Mouse (Mus musculus): Measurements from ENCODE around the gene Rgs13. TPM values are rescaled to one million over a fixed set of nuclear protein-coding genes. Genes with fewer than 3 reads are reported as not detected.

Gene Rgs13
- not detected for total RNA-seq (2021)
- long read RNA-seq, experiment 1: 0 reads
- long read RNA-seq, experiment 2: 0 reads

DNA sequence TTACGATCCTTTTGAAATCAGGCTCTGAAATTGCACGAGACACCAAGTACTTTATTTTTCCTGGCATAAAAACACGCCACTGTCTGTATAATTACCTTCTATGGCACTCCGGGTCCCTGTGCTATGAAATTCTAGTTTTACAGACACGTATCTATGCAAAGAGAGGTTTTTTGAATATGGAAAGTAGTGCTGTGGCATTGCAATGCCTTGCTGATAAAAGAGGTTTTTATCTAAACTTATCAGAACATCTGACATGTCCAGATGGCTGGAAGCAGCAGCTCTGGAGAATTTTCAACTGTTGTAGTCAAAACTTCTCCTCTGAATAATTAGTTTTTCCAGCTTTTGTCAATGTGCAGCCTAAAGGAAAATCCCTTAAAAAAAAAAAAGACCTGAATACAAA is at the start of gene Rgs13:
TSS of gene Rgs13 (minus strand) at position 207 of the 400 bp plus-strand sequence.
- DNase-seq: no peak

DNA sequence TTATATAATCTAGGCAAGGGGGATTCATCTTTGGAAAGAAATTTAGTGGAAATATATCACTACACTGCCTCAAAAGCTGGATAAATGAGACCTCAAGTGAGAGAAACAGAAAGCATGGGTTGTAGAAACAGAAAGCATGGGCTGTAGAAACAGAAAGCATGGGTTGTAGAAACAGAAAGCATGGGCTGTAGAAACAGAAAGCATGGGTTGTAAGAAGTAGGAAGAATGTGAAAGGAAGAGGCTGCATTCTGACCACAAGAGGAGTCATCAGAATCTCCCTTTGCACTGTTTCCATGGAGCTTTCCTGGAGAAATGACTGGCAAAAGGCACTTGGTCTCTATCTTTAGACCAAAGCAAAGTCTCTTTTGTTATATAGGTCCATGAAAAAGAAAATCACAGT is 38.1 kb upstream of the Rgs13 start:
- no peak for DNase-seq

DNA sequence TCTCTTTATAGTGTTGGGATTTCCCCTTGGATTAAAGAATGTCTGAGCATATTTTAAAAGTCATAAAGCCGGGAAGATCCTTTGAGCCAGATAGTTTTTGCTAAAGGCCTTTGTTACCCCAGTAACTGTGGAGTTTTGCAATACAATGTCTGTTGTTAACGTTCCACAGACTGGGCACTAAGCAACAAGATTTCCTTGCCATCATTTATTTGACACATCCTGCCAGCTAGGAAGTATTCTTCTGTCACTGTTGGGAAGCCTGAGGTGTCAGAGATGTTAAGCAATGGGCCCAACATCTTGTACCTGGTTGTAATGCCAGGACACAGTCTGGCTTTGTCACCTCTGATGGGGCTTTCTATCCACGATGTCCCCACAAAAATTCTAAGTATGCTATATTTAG is 33.7 kb upstream of the Rgs13 start:
- no peak for DNase-seq

DNA sequence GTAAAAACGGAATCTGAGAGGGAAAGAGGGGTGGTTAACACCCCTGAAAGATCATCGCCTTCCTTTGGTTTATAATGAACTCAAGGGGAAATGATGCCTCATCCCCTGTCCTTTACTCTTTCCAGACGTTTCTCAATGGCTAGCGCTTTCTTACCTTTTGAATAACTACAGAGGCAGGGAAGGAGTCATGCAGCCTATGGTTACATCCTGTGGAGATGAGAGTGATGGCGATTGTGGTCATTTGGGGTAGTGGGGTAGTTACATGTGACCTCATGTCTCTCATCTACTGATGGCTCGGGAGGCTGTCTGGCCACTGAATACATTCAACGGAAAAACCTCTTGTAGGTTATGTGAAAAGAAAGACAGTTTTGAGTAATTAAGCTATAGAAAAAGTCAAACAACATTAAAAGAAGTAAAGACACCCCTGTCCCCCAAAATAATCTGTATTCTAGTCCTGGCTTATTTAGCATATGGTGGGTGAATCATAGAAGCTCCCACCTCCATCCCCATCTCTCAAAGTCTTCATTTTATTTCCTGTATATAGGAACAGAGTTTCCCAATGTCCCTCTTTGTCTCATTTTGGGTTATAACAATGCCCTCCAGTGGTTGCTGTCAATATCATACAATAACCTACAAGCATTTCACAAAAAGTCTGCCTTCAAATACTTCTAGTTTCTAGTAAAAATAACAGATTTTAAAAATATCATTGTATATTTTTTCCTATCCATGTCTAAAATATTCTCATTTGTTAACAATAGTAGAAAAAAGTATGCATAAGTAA is 29.3 kb upstream of the Rgs13 start:
- DNase-seq: no peak

DNA sequence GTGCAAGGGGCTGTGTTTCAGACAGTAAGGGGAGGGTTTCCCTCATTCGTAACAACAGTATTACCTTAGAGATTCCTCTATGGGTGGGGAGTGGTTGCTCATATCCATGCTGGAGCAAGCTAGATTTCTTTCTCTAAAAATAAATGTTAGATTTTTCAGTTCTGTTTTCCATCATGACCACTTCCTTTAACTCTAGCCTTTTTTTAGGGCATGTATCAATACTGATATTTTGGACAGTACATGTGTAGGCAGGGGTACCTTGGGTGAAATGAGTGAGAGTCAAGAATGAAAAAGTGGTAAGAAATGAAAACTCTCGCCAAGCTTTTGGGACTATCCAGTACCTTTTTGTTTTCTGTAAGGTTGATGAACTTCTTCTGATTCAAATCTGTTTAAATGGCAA is 27.6 kb upstream of the Rgs13 start:
- no peak for DNase-seq

DNA sequence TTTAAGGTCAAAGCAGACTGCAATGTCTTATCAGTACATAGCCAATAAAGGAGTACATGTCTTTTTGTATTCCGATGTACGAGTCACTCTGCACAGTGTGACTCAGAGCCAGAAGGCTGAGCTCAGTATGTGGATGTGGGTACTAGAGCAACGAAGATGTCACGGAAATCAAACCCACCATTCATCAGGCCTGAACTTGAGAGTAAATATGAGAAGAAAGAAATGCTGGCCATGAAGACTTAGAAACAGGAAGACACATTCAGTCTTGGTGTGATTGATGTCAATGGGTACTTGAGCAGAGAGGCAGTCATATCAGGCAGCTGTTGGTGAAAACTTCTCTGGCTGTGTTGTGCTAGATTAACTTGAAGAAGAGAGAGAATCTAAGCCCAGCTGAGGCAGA is 25.8 kb upstream of the Rgs13 start:
- peak in 1 of 2 experiments; percentile 7 for DNase-seq

DNA sequence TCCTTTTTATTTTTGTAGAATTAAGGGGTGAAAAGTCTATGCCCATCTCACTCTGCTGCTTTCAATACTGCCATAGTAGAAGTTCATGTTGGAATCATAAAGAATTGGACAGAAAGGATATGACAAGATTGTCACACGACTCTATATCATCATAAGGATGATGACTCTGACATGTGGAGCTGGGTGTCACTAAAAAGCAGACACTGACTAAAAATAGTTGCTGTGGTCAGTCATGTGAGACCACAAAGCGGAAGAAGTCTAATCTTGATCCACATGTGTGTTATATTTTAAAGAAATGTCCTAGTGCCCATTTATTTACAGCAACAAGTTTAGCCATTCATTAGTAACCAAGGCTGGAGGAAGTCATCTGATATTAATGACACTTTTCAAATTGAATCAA is 23.3 kb upstream of the Rgs13 start:
- DNase-seq: no peak

DNA sequence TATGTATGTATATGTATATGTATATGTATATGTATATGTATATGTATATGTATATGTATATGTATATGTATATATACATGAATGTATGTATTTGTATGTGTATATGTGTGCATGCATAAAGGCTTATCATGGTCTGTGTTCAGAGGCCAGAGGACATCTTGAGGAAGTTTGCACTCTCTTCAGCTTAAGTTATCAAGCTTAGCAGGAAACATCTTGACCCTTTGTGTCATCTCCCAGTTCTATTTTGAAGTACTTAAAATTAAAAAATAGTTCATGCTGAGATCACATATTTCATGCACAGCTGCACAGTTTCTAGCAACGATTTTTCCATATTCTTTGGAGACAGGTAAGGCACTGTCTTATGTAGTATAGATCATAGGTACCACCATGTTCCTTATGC is 22.4 kb upstream of the Rgs13 start:
- DNase-seq: no peak

DNA sequence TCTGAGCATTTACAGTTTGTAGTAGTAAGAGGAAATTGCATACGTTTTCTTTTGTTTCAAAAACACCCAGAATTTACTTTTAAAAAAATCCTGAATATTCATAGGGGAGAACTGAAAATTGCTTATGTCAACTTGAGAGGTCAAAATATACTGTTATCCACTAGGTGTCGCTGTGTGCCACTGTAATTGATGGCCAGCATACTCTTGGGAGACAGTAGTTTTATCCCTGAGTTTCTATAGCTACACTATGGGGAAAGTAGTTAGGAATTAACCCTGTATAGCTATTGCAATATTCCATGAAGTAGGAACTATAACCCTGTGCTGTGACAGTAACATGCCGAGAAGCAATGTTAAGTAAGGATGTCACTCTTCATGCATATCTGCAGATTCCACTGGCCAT is 20.5 kb upstream of the Rgs13 start:
- peak; percentile 18 to 41 for DNase-seq

DNA sequence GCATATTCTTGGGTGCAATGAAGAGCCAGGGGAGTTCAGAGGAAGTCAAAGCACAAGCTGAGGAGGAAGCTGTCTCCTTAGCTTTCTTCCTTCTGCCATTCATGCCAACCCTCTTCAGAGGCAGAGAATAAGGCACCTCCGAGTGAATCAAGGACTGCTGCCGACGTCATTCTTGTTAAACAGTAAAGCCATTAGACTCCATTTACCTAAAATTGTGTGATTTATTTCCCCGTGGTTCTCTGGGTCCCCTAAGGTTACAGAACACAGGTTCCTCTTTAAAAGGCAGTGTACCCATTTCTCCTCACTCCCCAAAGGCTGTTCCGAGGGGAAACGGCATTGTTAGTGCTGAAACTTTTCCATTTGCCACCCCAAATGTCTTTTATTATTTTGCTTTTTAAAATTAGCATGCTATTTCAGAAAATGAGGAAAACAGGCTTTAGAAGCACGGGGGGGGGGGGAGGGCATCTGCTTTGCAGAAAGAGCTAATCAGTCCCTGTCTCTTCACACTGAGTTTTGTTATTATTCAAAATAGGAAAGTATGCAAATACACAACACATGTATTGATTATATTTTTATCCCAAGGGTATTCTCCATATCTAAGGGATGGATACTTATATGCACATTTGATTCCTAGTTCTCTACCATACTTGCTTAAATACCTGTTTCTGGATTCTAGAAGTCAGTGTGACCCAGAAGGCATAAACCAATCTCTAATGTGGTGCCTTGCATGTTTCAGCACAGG is 9.7 kb upstream of the Rgs13 start:
- no peak for DNase-seq

DNA sequence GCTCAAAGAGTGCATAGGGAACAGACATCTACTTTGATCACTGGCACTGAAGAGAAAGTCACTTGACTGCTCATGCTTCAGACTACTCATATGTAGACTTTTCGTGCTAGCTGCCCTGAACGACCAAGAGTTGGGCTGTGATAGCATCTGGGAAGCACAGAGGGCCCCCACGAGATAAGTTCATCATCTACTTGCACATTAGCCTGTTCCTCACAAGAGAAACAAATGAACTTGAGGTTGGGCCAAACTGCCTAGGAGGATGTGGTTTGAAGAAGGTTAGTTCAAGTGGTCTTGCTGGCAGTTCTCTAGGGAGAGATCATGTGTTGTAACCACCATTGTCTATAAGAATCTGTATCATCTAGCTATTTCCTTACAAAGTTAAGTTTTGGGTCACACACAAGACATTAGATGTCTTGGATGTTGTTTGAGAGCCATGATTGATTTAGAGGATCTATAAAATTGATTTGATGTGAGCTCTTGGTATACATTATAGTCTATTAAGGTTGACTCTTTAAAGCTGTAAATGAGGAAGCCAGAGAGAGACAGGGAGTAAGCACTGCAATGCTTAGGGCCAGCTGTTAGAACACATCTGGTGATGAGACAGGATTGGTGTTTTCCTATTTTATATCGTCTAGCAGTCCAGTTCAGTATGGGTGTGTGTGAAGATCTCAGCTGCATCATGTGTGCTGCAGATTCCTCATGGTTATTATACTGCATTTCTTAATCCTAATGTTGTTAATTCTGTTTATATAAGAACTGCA is 8.0 kb upstream of the Rgs13 start:
- no peak for DNase-seq

DNA sequence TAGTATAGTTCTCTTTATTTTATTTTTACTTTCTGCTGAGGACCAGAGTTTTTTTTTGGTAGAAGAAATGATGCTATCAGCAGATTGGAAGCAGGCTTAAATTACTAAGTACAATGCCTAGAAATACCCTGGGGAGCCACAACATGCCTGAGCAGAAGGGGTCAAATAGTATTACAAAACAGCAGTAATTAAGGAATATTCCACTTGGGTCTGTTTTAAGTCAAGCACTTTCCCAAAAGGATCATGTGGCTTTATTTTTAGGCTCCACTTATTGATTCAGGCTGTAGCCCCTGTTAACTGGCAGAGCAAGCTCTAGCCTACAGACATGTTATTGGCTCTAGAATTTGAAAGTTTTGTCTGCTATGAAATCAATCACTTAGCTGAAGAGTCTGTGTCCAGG is 6.5 kb upstream of the Rgs13 start:
- no peak for DNase-seq

DNA sequence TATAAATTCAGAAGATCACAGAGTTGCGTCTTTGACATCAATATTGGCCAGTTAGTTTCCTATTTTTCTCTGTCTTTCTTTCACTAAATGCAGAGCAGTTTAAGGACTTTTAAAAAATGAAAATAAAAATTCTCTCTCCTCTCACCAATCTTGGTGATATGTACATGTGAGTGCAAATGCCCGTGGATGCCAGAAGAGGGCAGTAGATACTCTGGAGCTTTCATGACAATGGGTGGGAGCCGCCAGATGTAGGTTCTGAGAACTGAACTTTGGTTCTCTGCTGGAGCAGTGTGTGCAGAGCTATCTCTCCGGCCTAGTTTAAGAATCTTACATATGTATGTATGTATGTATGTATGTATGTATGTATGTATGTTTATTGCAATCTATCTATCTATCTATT is 2.4 kb upstream of the Rgs13 start:
- DNase-seq: no peak

DNA sequence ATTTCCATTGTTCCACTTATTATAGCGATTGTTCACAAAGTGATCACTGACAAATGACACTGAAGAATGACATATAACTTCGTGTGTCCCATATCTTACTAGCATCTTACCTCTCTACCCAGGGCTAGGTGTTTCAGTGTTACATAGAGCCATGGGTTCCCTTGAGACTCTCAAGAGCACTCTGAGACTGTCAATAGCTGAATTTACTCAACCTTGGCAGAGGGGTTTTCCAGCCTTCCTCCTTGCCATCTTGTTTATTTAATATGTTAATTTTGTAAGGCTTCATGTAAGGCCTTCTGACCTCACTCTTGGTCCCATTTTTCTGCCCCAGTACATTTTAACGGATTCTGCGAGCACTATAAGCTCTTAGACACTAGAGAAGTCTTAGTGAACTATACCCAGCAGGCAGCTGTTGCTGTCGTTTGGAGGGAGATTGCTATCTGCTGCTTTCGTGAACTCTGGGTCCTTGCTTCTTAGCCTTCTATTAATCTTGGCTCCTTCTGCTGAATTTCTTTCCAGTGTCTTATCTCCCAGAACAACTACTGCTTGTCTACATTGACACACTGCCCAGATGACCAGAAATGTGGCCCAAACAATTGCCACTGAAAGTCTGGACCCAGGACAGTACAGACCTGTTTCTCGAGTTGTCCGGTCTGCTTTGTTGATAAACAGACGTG is 1.2 kb upstream of the Rgs13 start:
- no peak for DNase-seq

DNA sequence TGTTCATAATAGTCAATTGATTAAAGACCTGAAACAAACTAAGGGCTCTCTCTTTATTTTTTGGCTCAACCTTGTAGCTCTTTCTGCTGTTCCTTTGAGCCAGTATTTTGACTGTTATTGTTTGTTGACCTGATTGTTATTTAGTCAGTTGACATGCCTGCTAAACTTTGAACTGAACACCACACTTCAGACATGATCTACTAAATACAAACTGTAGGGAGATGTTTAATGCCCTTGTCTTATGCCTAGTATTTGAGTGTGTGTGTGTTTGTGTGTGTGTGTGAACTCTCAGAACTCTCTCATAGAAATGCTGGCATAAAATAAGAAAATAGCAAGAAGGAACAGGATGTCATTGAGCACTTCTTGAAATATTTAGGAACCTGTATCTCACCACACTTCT is 448 bp upstream of the Rgs13 start:
- DNase-seq: no peak

DNA sequence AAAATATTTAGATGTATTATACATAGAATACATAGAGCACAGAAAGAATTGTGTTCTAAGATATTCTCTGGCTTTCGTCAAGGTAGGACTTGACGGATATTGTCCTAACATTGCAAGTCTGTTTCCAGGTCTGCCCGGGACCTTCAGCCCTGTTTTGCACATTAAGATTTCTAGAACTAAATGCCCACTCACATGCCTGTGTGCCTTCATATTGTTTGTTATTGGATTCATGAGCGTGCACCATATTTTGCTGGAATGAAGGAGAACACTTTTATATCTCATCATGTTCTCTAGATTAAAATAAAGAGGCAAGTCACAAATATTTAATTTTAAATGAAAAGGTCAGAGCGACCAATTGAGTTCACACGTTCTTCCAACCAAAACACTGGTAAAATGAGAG is 2.4 kb downstream of the Rgs13 start:
- no peak for DNase-seq

DNA sequence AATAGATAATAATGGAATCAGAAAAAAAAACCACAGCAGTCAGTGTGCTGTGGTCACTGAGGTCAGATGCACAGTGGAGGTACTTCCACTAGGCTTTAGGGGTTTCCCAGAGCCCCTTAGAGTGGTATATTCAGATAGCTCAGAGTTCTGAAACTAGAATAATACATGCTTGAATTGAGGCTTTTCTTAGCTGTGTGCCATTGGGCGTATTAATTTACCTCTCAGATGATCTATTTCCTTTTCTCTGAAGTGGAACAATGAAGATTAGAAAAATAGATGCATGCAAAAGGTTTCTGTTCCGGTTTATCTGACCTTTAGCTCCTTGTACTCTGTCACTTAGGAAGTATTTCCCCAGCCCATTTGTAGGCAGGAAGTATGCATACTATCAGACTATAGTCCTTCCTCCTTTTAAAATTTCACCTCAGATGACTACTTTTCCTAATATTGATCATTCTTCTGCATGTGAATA is 3.6 kb downstream of the Rgs13 start:
- DNase-seq: no peak

DNA sequence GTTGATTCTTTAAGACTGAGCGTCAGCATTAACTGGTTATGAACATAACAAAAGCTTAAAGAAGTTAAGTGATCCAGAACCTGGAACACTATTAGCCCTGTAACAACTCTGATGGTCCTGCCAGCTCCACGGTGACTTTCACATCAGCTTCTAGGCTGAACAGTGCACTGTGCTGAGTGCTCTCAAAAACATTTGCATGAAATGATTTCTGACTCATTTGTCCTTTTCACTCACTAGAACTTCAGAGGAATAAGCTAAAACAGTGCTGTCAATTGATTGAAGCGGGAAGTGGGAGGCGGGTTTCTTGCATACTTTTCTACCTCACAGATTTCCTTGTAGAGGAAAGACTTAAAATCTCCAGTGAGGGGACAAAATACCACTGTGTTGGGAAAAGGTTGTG is 8.3 kb downstream of the Rgs13 start:
- DNase-seq: peak in 1 of 2 experiments; percentile 5

DNA sequence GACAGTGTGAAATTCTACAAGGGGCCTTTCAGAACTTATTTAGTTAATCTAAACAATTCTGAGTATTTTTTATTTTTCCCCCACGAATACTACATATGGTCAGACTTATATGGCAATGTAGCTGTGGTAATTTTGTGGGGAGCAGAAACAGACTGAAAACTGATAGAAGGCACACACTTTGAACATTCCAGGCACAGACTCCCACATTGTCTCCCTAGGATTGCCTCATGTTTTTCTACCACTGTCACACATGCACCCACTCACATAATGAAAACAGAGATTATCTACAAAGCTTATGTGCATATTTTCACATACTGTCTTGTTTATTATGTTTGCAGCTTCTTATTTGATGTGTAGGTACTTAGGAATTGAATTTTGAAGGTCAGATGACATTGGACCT is 9.4 kb downstream of the Rgs13 start:
- no peak for DNase-seq

DNA sequence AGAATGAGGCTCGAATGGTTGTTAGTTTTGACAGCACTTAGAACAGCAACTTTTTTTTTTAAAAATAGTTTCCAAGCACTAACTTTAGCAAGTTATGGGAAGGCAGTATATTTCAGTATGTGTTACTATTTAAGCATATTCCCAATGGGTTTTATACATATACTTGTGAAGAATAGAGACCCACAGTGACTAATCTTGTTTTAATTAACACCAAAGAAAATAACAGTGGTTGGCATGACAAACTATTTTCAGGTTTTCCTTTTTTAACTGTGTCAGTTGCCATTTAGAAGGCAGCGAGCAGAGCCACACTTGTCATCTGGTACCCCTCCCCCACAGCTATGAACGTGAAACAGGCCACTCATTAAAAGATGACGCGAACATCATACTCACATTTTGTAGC is 10.3 kb downstream of the Rgs13 start:
- DNase-seq: no peak

DNA sequence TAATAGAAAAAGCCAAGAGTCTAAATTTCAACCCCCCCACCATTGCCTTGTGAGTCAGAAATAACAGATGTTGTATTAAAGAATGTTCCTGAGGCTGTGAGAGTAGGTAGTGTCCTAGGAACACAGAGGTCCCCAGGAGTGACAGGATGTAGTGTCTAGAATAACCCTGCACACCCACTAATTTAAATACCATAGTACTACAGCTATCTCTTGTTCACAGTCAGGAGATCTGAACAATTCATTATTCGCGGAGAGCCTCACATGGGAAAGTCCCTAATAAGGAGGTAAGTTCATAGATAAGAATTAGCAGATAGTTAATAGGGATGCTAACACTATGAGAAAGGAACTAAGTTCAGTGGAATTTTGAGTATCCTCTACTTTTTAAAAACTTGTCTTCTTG is 10.9 kb downstream of the Rgs13 start:
- DNase-seq: no peak

DNA sequence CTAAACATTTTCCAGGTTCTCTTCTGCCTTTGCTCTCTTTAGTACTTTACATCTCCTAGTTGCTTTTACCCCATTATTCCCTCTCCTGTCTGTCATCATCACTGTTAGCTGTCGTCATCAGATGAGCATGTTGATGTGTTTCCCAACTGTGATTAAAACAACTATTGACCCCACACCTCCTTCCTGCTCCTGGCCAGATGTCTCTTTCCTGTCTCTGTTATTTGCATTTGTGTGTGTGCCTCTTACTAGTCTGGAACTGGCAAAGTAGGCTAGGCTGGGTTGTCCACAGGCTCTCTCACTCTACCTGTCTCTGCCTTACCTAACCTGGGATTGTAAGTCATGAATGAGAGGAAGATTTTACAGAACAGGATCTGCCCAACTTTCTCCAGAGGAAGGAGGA is 24.6 kb downstream of the Rgs13 start:
- DNase-seq: no peak

DNA sequence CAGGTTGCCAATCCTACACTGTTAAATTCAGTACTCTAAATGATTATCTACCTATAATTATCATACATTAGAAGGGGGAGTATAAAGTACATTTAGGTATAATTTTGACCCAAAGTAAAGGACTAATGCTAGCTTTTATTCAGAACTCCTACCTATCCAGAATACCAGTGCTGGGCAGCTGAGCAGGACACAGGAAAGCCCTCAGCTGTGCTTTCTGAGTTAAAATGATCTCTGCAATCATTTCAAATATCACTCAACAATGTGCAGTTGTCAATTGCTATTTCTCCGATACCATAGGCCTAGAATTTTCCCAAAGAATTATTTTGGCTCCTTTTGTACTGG is 25.0 kb downstream of the Rgs13 start:
- DNase-seq: no peak

All from adrenal gland, postnatal 36 days (tissue).